ENCODE assay signal across 8 mouse cellular contexts in genomic region chr2:143945466-143946075, GRCm38 (mm10). TPM values are rescaled to one million over a fixed set of nuclear protein-coding genes. Genes with fewer than 3 reads are reported as not detected.
DNase-seq lines count a peak whose midpoint lies in the region; ATAC-seq and TF ChIP-seq lines count a peak whose summit lies in the region.

No protein-coding gene starts in this region.

- 0 out of 2 replicates have a peak, but pooled peaks have one; percentile 12 for ATAC-seq in forebrain, embryonic 14.5 days
- ATAC-seq in forebrain, embryonic 13.5 days: no peak; the same call in 1 of the 2 replicates

- peaks cover 85% of the 10 kb centered on the region for H3K36me3 ChIP-seq in forebrain, embryonic 14.5 days (ENCODE audit: control insufficient read depth, insufficient read depth, low read length)
- H3K36me3 ChIP-seq in forebrain, embryonic 13.5 days (ENCODE audit: poor library complexity, severe bottlenecking): peaks cover 91% of the 10 kb centered on the region
- peaks cover 66% of the 10 kb centered on the region for H3K36me3 ChIP-seq in myocyte (ENCODE audit: control insufficient read depth, insufficient read depth)

- no peaks in the 10 kb centered on the region for H3K27me3 ChIP-seq in forebrain, embryonic 14.5 days (replicated peaks; ENCODE audit: control insufficient read depth, insufficient read depth, low read length)
- no peaks in the 10 kb centered on the region for H3K27me3 ChIP-seq in forebrain, embryonic 13.5 days
- H3K27me3 ChIP-seq in myocyte (ENCODE audit: control insufficient read depth, insufficient read depth, insufficient read length): no peaks in the 10 kb centered on the region

- no peaks in the 10 kb centered on the region for H3K4me1 ChIP-seq in forebrain, embryonic 14.5 days (ENCODE audit: control insufficient read depth, insufficient read depth, low read length)
- H3K4me1 ChIP-seq in forebrain, embryonic 13.5 days: no peaks in the 10 kb centered on the region

- H3K9ac ChIP-seq in forebrain, embryonic 14.5 days (ENCODE audit: low read length): no peak overlapping the region
- H3K9ac ChIP-seq in forebrain, embryonic 13.5 days: no peak overlapping the region

- DNase-seq in forebrain, embryonic 14.5 days (ENCODE audit: low spot score): no peak
- peak; percentile 56 for DNase-seq in 416B (ENCODE audit: low read depth)
- DNase-seq in adrenal gland, postnatal 10 days: peak; percentile 38
- peak; percentile 70 to 74 for DNase-seq in kidney, postnatal 25 days
- no peak for DNase-seq in frontal cortex, postnatal 36 days (ENCODE audit: low spot score in 2 of 2)
- DNase-seq in layer of hippocampus, adult 8-10 months (ENCODE audit: low spot score in 2 of 2): no peak

- H3K27ac ChIP-seq in forebrain, embryonic 14.5 days (ENCODE audit: low read depth, low read length): no peak overlapping the region
- no peak overlapping the region for H3K27ac ChIP-seq in forebrain, embryonic 13.5 days

- no peak overlapping the region for H3ac ChIP-seq in myocyte (ENCODE audit: control insufficient read depth, insufficient read length)

- no peak overlapping the region for H3K4me2 ChIP-seq in forebrain, embryonic 14.5 days (ENCODE audit: low read length)
- no peak overlapping the region for H3K4me2 ChIP-seq in forebrain, embryonic 13.5 days
- H3K4me2 ChIP-seq in myocyte (ENCODE audit: low read depth): no peak overlapping the region

- TF ChIP-seq POLR2A in myocyte (IDR thresholded peaks at IDR 0.05; ENCODE audit: insufficient read length, low read depth): no peak

- 96% methylated on average over 7 of the region's 7 CpGs for WGBS in forebrain, embryonic 14.5 days
- 91% methylated on average over 7 of the region's 7 CpGs for WGBS in forebrain, embryonic 13.5 days

- no peak overlapping the region for H3K4me3 ChIP-seq in forebrain, embryonic 14.5 days (ENCODE audit: low read depth, low read length)
- no peak overlapping the region for H3K4me3 ChIP-seq in forebrain, embryonic 13.5 days
- H3K4me3 ChIP-seq in myocyte: no peak overlapping the region

- H3K9me3 ChIP-seq in forebrain, embryonic 14.5 days (replicated peaks; ENCODE audit: control insufficient read depth, low read length): no peaks in the 10 kb centered on the region
- H3K9me3 ChIP-seq in forebrain, embryonic 13.5 days (replicated peaks): no peaks in the 10 kb centered on the region

- peaks cover 9% of the 10 kb centered on the region for H3K79me2 ChIP-seq in myocyte (ENCODE audit: control insufficient read depth, insufficient read depth)

TF ChIP-seq in myocyte, 11 proteins besides CTCF, POLR2A, EP300 and RAD21:
- no peak for TF ChIP-seq TCF3 (IDR thresholded peaks at IDR 0.05; ENCODE audit: insufficient read length, low read depth)
- TF ChIP-seq E2F4 (IDR thresholded peaks at IDR 0.05; ENCODE audit: insufficient read depth): no peak
- no peak for TF ChIP-seq REST (IDR thresholded peaks at IDR 0.05; ENCODE audit: insufficient read depth, insufficient read length)
- no peak for TF ChIP-seq MYOG (IDR thresholded peaks at IDR 0.05; ENCODE audit: control insufficient read depth in 1 of 3, insufficient read depth in 1 of 3, insufficient read length in 2 of 3, low read depth in 2 of 3)
- TF ChIP-seq CEBPB (IDR thresholded peaks at IDR 0.05; ENCODE audit: insufficient read depth, poor library complexity, severe bottlenecking): no peak
- no peak for TF ChIP-seq MAX (IDR thresholded peaks at IDR 0.05; ENCODE audit: low read depth)
- peak; percentile 61 for TF ChIP-seq POLR2AphosphoS2 (IDR thresholded peaks at IDR 0.05; ENCODE audit: insufficient read length, low read depth)

RNA-seq across cellular contexts. Expression of gene Dstn, which starts 30.5 kb away (rescaled TPM):
- 532 and 544 TPM in 2 replicates for polyA plus RNA-seq in forebrain, embryonic 14.5 days (2014; fragmentation: Nextera tagmentation; extraction: Ambion mirVana)
- 406 and 414 TPM in 2 replicates for polyA plus RNA-seq in forebrain, embryonic 13.5 days (2015; fragmentation: Nextera tagmentation; extraction: Ambion mirVana)
- 100 to 1,000 TPM; 175 to 191 TPM for total RNA-seq in adrenal gland, postnatal 10 days (2021)
- polyA plus RNA-seq in myocyte (2012; fragmentation: generic; extraction: Trizol): 174 TPM
- total RNA-seq in layer of hippocampus, adult 8-10 months (2022): 100 to 1,000 TPM; 176 to 193 (median 185) TPM

Comparison
In these comparisons a context has a peak if more than half of its experiments do, and no peak if none do; other contexts are left out.
1. DNase-seq: peak in 416B (single experiment), adrenal gland, postnatal 10 days (single experiment) and kidney, postnatal 25 days (2 of 2); none in forebrain, embryonic 14.5 days (single experiment), frontal cortex, postnatal 36 days (0 of 2) and layer of hippocampus, adult 8-10 months (0 of 2).